Mouse (Mus musculus) testis, postnatal 10 days (tissue): ENCODE results near the gene Smarcd3.

Source experiments
- DNase-seq: peaks from one replicate; pipeline ENCODE4 v3.0.0; 2021; ENCODE audit warnings: low spot score

The Smarcd3 gene

GRCm38 (mm10) chr5:24597221-24597728 is 26.9 kb downstream of the Smarcd3 start:
- peak; percentile 86 for DNase-seq

GRCm38 (mm10) chr5:24596519-24597171 is 27.6 kb downstream of the Smarcd3 start:
- DNase-seq, result no peak

- no peak for DNase-seq
Measured at GRCm38 (mm10) chr5:24595786-24596380, 28.3 kb downstream of the Smarcd3 start.

- DNase-seq, result no peak
Measured at GRCm38 (mm10) chr5:24595261-24595660, 28.9 kb downstream of the Smarcd3 start.

GRCm38 (mm10) chr5:24594346-24594745 is 29.9 kb downstream of the Smarcd3 start:
- no peak for DNase-seq

GRCm38 (mm10) chr5:24593928-24594327 is 30.3 kb downstream of the Smarcd3 start:
- peak; percentile 52 for DNase-seq

GRCm38 (mm10) chr5:24593230-24593629 is 31.0 kb downstream of the Smarcd3 start:
- DNase-seq, result no peak

- DNase-seq, result no peak
Measured at GRCm38 (mm10) chr5:24592471-24593160, 31.6 kb downstream of the Smarcd3 start.

- DNase-seq, result no peak
Measured at GRCm38 (mm10) chr5:24591796-24592470, 32.3 kb downstream of the Smarcd3 start.

- DNase-seq, result no peak
Measured at GRCm38 (mm10) chr5:24591268-24591721, 32.9 kb downstream of the Smarcd3 start.

- DNase-seq, result no peak
Measured at GRCm38 (mm10) chr5:24589511-24590500, 34.4 kb downstream of the Smarcd3 start.

GRCm38 (mm10) chr5:24587200-24587577 is 37.0 kb downstream of the Smarcd3 start:
- DNase-seq, result no peak

GRCm38 (mm10) chr5:24586547-24587199 is 37.5 kb downstream of the Smarcd3 start, which contains the start of gene Chpf2:
TSS of gene Chpf2 (plus strand) at chr5:24586741.
- DNase-seq, result peak; percentile 82

GRCm38 (mm10) chr5:24586106-24586505 is 38.1 kb downstream of the Smarcd3 start:
- no peak for DNase-seq

GRCm38 (mm10) chr5:24578109-24578963 is 45.9 kb downstream of the Smarcd3 start:
- no peak for DNase-seq

GRCm38 (mm10) chr5:24577183-24577929 is 46.9 kb downstream of the Smarcd3 start, which contains the start of gene Abcf2:
TSS of gene Abcf2 (minus strand) at chr5:24577467.
- peak; percentile 100 for DNase-seq

- peak; percentile 64 for DNase-seq
Measured at GRCm38 (mm10) chr5:24576801-24577182, 47.4 kb downstream of the Smarcd3 start.

GRCm38 (mm10) chr5:24575948-24576347 is 48.3 kb downstream of the Smarcd3 start:
- DNase-seq, result no peak

- DNase-seq, result no peak
Measured at GRCm38 (mm10) chr5:24556709-24557108, 67.5 kb downstream of the Smarcd3 start, which contains the start of gene 4931409K22Rik. TSS of gene 4931409K22Rik (minus strand) at chr5:24556809.
